Mouse (Mus musculus) mesoderm, embryonic 11.5 days (tissue): ENCODE data around the gene Myoz2.

Experiments
- DNase-seq: peaks from one replicate; pipeline ENCODE4 v3.0.0-alpha.2; 2012; ENCODE audit warnings: low read depth, low spot score

Myoz2 gene

GRCm38 (mm10) chr3:123034752-123035151 is at the start of gene Myoz2:
TSS of gene Myoz2 (minus strand) at chr3:123035015.
- DNase-seq, result no peak

DNA sequence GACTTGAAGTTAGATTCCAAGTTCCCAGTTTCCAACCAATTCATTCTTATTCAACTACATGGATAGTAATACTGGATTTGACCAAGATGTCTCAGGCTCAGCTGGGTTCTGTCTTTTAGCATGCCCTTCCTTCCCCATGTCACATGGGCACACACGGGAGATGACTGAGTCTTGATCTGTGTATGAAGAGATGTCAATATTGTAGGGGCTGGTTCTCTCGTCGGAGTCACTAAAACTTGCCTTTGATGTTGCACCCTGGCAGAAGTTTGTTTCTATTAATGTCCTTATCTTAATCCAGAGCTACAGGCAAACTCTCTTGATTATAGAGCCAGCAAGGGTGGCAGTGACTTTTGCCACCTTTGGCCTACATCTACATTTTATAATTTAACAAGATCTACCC is 46.9 kb upstream of the Myoz2 start:
- DNase-seq, result no peak

- DNase-seq, result no peak
Observed at GRCm38 (mm10) chr3:123080943-123081342, 46.1 kb upstream of the Myoz2 start.

DNA sequence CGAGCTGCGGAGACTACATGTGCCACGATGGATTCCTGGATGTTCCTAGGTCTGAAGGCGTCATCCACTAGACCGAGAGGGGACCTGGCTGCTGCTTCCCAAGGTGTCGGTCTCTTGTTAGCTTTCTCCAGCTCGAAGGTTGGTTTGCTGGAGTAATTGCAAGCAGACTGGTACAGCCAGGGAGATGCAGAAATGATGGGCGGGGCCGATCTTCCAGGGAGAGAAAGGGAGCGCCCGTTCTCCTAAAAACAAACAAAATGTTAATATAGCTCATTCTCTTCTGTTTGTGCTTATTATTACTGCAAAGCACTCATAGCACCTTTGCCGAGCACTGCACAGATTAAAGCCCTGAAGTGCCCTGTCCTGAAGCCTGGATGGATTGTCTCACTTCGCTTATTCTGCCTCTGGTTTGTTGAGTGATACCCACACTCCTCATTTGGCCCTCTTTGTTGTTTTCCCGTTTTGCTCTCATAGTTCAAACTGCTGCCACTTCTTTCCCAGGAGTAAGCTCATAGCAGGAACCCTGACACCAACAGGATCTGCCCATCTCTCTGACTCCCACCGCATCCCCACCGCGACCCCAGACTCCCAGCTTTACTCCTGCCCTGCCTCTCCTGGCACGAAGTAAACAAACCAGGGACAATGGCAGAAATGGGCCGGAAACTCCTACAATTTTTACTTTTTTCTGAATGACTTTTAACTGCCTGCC is 45.4 kb upstream of the Myoz2 start:
- no peak for DNase-seq

DNA sequence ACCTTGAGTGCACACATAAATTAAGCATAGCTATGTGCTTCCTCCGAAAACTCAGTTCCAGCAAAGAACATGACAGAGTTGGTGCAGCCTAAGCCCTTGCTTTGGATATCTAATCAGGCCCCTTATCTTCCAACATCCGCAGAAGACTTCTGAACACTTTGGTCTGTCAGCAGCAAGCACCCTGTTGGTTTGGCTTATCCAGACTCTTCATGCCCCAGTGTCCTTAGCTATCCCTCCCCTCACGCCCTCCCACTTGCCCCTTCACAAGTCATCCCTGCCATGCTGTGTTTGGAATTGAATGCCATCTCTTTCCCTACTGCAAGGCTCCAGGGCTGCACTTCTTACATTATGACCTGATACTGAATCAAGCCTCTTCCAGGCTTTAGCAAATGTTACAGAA is 40.9 kb upstream of the Myoz2 start:
- no peak for DNase-seq

DNA sequence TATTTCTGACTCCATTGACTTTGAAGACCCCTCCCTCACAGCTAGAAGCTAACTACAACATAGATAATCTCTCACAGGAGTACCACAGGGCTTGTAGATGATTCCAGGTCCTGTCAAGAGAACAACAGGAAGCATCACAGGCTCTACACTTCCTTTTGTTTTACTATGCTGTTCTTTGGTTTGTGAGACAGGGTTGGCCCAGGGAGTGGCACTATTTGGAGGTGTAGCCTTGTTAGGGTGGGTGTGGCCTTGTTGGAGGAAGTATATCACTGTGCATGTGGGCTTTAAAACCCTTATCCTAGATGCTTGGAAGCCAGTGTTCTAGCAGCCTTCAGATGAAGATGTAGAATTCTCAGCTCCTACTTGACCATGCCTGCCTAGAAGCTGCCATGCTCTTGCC is 40.2 kb upstream of the Myoz2 start:
- no peak for DNase-seq

DNA sequence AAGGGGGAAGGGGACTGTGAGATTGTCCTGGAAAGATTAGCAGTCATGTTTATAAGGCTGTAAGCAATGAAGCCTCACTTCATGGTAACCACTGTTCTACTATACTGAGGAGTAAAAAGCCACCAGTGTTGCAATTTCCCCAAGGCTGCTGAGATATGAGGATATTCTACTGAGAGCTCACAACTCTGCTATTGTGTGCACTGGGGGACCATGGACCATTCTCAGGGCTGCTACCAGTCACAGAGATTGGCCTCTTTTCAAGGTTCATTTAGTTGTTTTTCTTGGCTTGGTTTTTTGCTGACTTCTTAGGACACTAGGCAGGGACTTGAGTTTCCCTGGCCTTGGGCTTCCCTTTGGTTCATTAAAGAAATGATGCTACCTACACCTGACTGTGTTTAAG is 38.5 kb upstream of the Myoz2 start:
- DNase-seq, result no peak

DNA sequence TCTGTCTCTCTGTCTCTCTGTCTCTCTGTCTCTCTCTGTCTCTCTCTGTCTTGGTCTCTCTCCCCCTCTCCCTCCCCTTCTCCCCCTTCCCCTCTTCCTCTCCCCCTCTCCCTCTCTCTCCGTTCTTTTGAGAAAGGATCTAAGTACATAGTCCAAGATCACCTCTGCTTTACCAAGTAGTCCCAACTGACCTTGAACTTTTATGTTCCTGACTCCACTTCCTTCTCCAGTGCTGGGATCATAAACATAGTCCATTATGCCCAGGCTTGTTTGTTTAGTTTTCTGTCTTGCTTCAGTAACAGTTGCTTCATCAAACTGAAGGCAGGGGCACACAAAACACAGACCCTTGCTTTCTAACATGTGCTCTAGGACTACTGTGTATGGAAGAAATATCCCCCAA is 37.7 kb upstream of the Myoz2 start:
- no peak for DNase-seq

- DNase-seq, result no peak
Observed at GRCm38 (mm10) chr3:123070996-123071395, 36.2 kb upstream of the Myoz2 start.

DNA sequence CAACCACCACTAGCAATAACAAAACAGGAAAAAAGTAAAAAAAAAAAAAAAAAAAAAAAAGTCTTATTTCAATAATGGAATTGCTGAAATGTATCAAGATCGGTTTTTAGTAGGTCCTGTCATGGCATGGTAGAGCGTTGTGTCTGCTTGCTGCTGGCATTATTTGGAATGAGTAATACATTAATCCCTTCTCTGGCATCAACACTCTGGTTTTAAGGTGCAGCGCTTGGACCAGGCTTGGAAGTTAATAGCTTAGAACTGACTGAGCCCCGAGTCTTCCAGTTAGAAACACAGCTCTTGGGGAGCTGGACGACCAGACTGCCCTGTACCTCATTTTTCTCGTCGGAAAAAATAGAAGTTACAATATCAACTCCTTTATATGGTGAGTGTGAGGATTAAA is 32.0 kb upstream of the Myoz2 start:
- no peak for DNase-seq

- DNase-seq, result no peak
Observed at GRCm38 (mm10) chr3:123065466-123065865, 30.7 kb upstream of the Myoz2 start.

DNA sequence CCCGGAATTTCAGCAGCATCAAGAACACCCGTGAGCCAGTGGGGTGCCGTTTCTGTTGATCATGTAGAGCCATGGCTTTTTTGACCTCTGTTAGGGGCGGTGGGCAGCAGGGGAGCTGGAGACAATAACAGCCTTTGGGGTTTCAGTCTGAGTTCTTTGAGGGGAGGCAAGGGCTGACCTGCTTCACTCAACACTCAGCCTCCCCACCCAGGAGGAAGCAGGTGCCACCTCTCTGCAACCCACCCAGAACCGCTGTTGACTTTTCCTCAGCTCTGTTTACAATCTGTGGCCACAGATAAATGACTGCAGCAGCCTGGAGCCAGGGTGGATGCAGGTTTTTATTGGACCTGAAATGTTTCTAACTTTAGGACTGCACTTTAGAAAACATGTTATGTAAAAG is 29.4 kb upstream of the Myoz2 start:
- DNase-seq, result peak; percentile 7

DNA sequence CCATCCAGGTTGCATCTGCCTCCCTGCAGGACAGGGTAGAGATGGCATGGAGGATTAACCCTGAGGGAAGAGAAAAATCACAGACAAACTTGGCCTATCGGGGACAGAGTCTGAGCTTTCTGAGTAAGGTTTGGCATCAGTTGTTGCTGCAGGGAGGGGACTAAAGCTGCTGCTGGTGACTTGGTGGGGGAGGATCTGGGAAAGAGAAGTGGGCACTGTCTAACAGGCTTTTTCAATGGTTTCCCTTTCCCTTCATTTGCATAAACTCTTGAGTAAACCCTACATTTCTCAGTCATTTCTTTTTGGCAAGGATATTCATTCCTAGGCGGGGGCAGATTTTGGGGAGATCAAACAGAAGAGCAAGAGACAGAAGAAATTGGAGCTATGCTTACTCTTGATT is 27.1 kb upstream of the Myoz2 start:
- no peak for DNase-seq

GRCm38 (mm10) chr3:123058832-123059231 is 24.0 kb upstream of the Myoz2 start:
- DNase-seq, result no peak

DNA sequence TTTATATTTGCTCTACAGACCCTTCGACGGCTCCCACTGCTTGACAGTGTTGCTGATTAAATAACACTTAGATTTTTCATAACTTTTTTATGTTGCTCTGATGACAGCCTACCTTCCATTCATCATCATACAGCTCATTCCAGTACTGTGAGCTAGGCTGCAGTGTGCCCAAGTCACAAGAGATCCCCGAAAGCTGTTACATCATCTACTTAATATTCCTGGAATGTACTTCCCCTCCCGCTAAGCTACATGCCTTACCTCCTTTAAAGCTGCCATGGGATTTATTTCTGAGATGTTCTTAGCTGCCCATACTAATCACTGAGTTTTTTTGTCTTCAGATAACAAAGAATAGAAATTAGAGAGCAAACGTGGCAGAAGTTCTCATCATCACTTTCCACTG is 19.4 kb upstream of the Myoz2 start:
- DNase-seq, result peak; percentile 18

DNA sequence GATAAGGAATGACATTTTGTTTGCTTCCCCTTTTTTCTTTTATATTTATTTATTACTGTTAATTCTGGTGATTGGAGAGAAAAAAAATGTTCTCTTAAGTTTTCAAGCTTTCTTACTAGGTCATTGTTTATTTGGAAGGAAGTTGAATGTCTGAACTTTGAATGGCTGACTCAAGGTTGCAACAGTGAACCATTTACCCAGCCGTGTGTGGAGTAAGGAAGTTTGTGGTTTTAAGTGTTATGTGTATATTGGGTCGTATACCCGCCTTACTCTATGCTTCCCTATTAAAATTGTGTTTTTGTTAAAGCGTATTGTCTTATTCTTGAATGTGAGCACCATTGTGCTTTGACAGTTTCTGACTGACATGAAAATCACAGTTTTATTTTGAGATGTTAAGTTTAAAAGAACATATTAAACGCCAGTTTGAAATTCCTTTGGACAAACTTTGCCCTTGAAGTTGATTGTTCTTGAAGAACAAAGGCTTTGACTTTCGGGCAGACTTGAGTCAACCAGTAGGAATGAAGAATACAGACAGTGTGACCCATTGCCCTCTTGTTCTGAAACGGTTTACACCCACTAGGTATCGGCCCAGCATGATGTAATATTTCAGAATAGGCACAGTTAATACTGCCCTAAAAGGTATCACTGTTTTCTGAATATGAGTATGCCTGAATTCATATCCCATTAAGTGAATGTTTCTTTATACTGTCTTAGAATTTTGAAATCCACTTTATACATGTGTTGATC is 18.6 kb upstream of the Myoz2 start:
- DNase-seq, result no peak

DNA sequence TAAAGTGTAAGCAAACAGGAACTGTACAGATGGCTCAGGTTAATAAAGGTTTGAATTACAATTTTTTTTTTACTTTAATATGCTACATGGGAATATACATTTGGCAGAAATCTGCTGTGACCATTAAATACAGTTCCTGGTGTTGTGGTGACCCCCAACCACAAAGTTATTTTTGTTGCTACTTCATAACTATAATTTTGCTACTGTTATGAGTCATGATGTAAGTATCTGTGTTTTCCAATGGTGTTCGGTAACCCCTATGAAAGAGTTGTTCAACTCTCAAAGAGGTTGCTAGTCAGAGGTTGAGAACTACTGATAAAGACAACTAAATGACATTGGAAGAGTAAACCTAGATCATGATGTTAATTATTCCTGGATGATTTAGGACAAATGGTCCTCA is 7.5 kb upstream of the Myoz2 start:
- DNase-seq, result no peak

DNA sequence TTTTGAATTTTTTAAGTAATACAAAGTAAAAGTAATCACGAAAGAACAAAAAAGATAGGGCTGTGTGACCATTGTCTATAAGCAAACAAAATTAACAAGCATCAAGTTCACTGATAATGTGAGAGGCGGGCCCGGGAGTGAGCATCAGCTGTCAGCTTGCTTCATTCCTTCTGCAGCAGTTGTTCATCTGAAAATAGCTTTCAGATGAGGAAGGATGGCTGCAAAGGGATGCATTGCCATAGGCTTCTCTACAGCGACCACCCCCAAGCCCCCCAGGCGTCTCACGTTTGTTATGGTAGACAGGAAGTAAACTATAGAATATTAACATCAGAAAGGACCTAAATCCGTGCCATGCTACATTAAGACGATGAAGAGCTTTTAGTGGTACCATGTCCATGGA is 1.0 kb downstream of the Myoz2 start:
- DNase-seq, result no peak

GRCm38 (mm10) chr3:123025634-123026033 is 9.2 kb downstream of the Myoz2 start:
- no peak for DNase-seq

- DNase-seq, result no peak
Observed at GRCm38 (mm10) chr3:123024496-123025234, 10.2 kb downstream of the Myoz2 start.

DNA sequence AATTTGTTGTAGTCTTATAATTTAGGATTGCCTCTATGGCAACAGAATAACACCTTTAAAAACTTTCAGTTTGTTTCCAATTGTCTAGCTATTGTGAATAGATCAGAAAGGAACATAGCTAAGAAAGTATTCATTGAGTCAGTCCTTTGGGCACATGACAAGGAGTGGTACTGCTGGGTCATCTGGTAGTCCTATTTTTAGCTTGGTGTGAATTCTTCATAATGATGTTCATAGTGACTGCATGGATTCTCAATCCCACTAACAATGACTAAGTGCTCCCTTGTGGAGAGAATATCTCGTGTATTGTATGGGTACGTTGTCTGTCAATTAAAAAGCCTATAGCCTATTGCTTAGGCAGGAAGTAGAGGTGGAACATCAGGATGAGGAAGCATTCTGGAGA is 16.0 kb downstream of the Myoz2 start:
- DNase-seq, result no peak

DNA sequence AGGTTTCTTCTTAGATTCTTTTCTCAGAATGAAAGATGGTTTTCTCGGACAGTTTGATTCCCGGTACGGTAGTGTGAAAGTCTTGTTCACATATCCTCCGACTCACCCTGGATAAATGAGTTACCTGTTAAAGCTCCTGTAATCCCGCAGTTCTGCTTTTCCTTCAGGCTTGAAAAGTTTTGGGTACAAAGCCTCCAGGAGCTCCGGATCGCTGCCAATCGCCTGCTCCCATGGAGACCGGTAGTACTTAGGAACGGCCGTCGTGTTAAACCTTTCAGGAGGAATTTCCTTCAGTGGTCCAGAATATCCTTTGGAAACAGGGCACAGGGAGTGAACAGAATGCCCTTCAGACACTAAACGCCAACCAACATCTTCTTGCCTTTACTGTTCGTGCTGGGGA is 21.3 kb downstream of the Myoz2 start:
- no peak for DNase-seq

- no peak for DNase-seq
Observed at GRCm38 (mm10) chr3:123009417-123009816, 25.4 kb downstream of the Myoz2 start.
